Mouse (Mus musculus): Measurements from ENCODE around the gene Rarg. TPM values are rescaled to one million over a fixed set of nuclear protein-coding genes. Genes with fewer than 3 reads are reported as not detected.

The Rarg gene
- total and polyA plus RNA-seq, 3 experiments = 0.39 to 5.8 TPM; not detected in 1

DNA sequence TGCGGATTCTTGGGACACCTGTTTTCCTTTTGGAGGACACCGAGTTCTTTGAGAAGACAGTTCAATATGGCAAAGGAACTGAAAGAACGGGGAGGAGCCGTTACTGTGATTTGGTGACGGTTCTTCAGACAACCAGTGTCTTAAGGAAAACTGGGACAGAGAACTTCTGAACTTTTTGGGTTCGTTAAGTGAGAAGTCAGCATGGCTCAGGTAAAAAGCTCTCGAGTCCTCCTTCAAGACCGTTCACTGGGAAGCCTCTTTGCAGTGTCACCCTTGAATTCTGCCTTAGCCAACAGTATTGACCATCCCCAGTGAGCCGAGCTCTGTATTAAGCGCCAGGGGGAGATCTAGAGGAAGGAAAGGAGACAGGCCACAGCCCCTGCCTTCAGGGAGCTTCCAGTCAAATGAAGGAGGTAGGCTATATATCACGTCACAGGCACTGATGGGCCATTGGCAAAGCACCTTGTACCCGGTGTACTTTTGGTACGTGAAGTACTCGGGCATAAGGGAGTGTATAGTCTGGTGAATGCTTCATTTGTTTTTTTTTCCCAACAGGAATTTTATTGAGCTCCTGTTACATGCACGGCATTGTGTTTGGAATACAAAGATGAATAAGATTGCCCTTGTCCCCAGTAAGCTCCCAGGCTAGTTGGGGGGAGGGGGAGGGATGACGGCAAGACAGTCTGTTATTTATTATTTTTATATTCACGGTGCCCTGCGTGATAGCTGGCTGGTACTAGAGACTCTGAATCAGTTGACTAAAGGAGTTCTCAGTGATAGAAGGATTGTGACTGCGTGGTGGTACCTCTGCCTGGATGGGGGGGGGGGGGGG lies 52.4 kb downstream of the Rarg start, which contains the start of gene Csad:
Csad (minus strand) TSS at position 51 of the 832 bp plus-strand sequence.
- Histone ChIP-seq H3K4me1 (ENCODE audit: control insufficient read depth in 1 of 2, insufficient read depth in 2 of 2, low read length in 2 of 2) (peaks cover 13 to 24% of the 10 kb centered on the region in 2 experiments), H3K4me3 (ENCODE audit: control insufficient read depth in 1 of 2, insufficient read depth in 1 of 2, low read depth in 2 of 2, low read length in 2 of 2) (peak within 1 kb of the TSS; percentile 93 to 97), H3K27me3 (ENCODE audit: control insufficient read depth in 1 of 2, insufficient read depth in 2 of 2, low read length in 2 of 2) (no peaks in the 10 kb centered on the region), H3K79me2 (ENCODE audit: control insufficient read depth, insufficient read depth, low read length, poor library complexity) (peaks cover 8% of the 10 kb centered on the region), H3K9me3 (replicated peaks; ENCODE audit: insufficient read depth, low read length) (no peaks in the 10 kb centered on the region), H3K27ac (ENCODE audit: control insufficient read depth, low read depth, low read length) (peak within 1 kb of the TSS; percentile 96), H3K36me3 (ENCODE audit: control insufficient read depth in 1 of 2, insufficient read depth in 2 of 2, low read length in 2 of 2) (peaks cover 9 to 42% of the 10 kb centered on the region in 2 experiments), H3K9ac (ENCODE audit: control insufficient read depth, low read depth, low read length, poor library complexity, severe bottlenecking) (peak within 1 kb of the TSS; percentile 97)
- no peak for DNase-seq (ENCODE audit: low read depth, low spot score)
- TF ChIP-seq TBP (IDR thresholded peaks at IDR 0.05; ENCODE audit: low read depth, low read length) (no peak), USF1 (IDR thresholded peaks at IDR 0.05; ENCODE audit: low read depth, low read length) (no peak)

GRCm38 (mm10) chr15:102203835-102204381 lies 53.4 kb downstream of the Rarg start:
- peak; percentile 21; the same call in 1 of the 2 replicates for TF ChIP-seq USF1 (IDR thresholded peaks at IDR 0.05; ENCODE audit: low read depth, low read length)
- TF ChIP-seq CHD1 (IDR thresholded peaks at IDR 0.05; ENCODE audit: low read depth, low read length) = no peak
- no peak for TF ChIP-seq ZC3H11A (IDR thresholded peaks at IDR 0.05; ENCODE audit: low read depth, low read length)
- TF ChIP-seq RCOR1 (IDR thresholded peaks at IDR 0.05; ENCODE audit: low read depth, low read length) = no peak
- TF ChIP-seq CHD2 (IDR thresholded peaks at IDR 0.05; ENCODE audit: low read length) = no peak
- TF ChIP-seq MXI1 (IDR thresholded peaks at IDR 0.05; ENCODE audit: low read depth, low read length) = no peak
- no peak for TF ChIP-seq MYC (IDR thresholded peaks at IDR 0.05; ENCODE audit: low read depth, low read length)
- TF ChIP-seq POLR2AphosphoS2 (IDR thresholded peaks at IDR 0.05; ENCODE audit: low read length) = no peak
- no peak for TF ChIP-seq GABPA (IDR thresholded peaks at IDR 0.05; ENCODE audit: low read depth, low read length)
- TF ChIP-seq ZNF384 (IDR thresholded peaks at IDR 0.05; ENCODE audit: low read depth, low read length) = no peak
- peak; percentile 53 for TF ChIP-seq MAX (IDR thresholded peaks at IDR 0.05; ENCODE audit: low read length)
- no peak for TF ChIP-seq MEF2A (IDR thresholded peaks at IDR 0.05; ENCODE audit: extremely low read depth, insufficient replicate concordance, low read depth, low read length, poor library complexity, severe bottlenecking)
- TF ChIP-seq BHLHE40 (IDR thresholded peaks at IDR 0.05; ENCODE audit: borderline replicate concordance, low read depth, low read length) = peak; percentile 91
- no peak for TF ChIP-seq ELF1 (IDR thresholded peaks at IDR 0.05; ENCODE audit: low read depth, low read length)
- no peak for TF ChIP-seq UBTF (IDR thresholded peaks at IDR 0.05; ENCODE audit: borderline replicate concordance, insufficient read depth, low read depth, low read length)
- TF ChIP-seq RAD21 (IDR thresholded peaks at IDR 0.05; ENCODE audit: low read depth, low read length) = no peak
- peak; percentile 59; the same call in 1 of the 2 replicates for TF ChIP-seq NRF1 (IDR thresholded peaks at IDR 0.05; ENCODE audit: insufficient read depth, low read depth, low read length, poor library complexity, severe bottlenecking)
- Histone ChIP-seq H3K4me1 (ENCODE audit: control insufficient read depth in 1 of 2, insufficient read depth in 2 of 2, low read length in 2 of 2) (peaks cover 13 to 21% of the 10 kb centered on the region in 2 experiments), H3K27ac (ENCODE audit: control insufficient read depth, low read depth, low read length) (peak overlapping the region; percentile 96), H3K36me3 (ENCODE audit: control insufficient read depth in 1 of 2, insufficient read depth in 2 of 2, low read length in 2 of 2) (peaks cover 4 to 37% of the 10 kb centered on the region in 2 experiments), H3K9ac (ENCODE audit: control insufficient read depth, low read depth, low read length, poor library complexity, severe bottlenecking) (peak overlapping the region; percentile 97), H3K79me2 (ENCODE audit: control insufficient read depth, insufficient read depth, low read length, poor library complexity) (peaks cover 8% of the 10 kb centered on the region), H3K27me3 (ENCODE audit: control insufficient read depth in 1 of 2, insufficient read depth in 2 of 2, low read length in 2 of 2) (no peaks in the 10 kb centered on the region), H3K9me3 (replicated peaks; ENCODE audit: insufficient read depth, low read length) (no peaks in the 10 kb centered on the region), H3K4me3 (ENCODE audit: control insufficient read depth in 1 of 2, insufficient read depth in 1 of 2, low read depth in 2 of 2, low read length in 2 of 2) (peak overlapping the region; percentile 93 to 97)
- peak; percentile 80 for DNase-seq (ENCODE audit: low read depth, low spot score)

All from MEL (cell line).